Mouse (Mus musculus): ENCODE measurements around the gene Slc39a11.

- TF ChIP-seq CTCF (IDR thresholded peaks at IDR 0.05; ENCODE audit: low read depth, low read length) (no peak), TAL1 (conservative IDR thresholded peaks at IDR 0.05; ENCODE audit: low read depth, low read length) (no peak), GATA1 (IDR thresholded peaks at IDR 0.05; ENCODE audit: borderline replicate concordance, low read length) (no peak), GATA2 (IDR thresholded peaks at IDR 0.05; ENCODE audit: borderline replicate concordance, low read depth, low read length) (no peak)
Observed at GRCm38 (mm10) chr11:113681979-113682378, 32.1 kb upstream of the Slc39a11 start.
